Mouse (Mus musculus): ENCODE measurements around the gene Anapc15-ps. TPM values are rescaled to one million over a fixed set of nuclear protein-coding genes. Genes with fewer than 3 reads are reported as not detected.

Anapc15-ps gene
- total RNA-seq, 2 experiments from 2014 or later: not detected

DNA sequence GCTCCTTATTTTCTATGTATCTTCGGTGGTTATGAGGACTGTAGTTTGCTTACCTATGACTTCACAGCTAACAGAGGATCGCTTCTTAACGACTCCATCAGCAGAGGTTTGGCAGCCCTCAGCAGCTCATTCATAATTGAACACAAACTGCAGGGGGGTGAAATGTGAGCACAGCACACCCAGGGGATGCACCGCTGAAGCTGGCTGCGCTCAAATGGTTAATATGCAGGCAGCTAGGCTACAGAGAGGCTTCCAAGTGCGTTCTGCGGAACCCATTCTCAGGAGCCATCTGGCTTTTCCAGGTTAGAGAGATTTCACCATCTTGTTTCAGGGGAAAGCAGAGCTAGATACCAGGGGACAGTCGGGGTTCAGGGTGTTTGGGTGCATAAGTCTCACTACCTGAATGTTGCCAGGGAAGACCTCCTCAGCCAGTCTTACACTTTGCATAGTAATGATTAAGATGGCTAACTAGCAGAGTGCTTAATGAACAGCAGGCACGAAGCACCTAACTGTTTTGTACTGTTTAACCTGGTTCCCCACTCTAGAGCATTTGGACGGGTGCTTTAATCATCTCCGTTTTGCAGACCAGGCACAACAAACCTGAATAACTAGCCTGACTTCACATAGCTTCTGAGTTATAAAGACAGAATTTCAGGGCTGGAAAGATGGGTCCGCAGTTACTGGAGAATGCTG lies 21.5 kb upstream of the Anapc15-ps start:
- no peak for ATAC-seq (ENCODE audit: poor library complexity, severe bottlenecking)

DNA sequence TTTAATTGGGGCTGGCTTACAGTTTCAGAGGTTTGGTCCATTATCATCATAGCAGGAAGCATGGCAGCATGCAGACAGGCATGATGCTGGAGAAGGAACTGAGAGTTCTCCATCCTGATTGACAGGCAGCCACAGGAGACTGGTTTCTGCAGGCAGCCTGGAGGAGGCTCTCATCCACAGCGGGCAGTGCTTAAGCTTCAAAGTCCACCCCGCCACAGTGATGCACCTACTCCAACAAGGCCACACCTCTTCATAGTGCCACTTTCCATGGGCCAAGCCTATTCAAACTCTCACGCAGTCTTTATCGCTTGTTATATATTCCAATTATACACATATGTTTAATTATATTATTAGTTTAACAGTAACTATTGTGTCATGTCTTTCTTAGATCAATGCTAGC lies 18.1 kb upstream of the Anapc15-ps start:
- no peak for ATAC-seq (ENCODE audit: poor library complexity, severe bottlenecking)

DNA sequence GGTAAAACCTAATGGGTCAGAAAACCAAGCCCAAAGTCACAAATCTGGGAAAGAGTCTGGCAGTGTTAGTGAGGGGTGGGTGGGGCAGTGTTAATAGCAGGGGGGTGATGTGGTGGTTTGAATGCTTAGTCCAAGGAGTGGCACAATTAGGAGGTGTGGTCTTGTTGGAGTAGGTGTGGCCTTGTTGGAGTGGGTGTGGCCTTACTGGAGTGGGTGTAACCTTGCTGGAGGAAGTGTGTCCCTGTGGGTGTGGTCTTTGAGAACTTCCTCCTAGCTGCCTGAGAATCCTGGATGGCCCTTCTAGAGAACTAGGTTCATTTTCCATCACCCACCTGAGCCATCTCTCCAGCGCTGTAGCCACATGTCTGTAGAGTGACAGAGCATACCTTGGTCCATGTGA lies 16.6 kb upstream of the Anapc15-ps start:
- peak; percentile 66 for ATAC-seq (ENCODE audit: poor library complexity, severe bottlenecking)

DNA sequence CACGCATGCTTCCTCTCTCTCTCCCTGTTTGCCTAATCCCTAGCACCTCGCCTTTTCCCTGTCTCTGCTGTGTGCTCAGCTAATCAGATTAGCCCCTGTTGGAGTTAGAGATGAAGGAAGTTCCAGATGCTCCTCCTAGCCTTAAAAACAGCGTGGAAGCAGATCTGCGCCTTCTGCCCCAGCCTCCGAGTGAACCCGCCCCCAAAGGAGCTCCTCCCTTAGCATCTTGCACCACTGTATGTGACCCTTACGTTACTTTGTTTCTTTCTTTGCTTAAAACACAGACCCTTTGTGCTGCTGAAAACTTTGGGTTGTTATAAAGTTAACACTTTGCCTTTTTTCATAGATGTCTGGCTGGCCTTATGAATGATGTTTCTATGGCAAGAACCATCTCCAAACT lies 15.8 kb upstream of the Anapc15-ps start:
- ATAC-seq (ENCODE audit: poor library complexity, severe bottlenecking): no peak

DNA sequence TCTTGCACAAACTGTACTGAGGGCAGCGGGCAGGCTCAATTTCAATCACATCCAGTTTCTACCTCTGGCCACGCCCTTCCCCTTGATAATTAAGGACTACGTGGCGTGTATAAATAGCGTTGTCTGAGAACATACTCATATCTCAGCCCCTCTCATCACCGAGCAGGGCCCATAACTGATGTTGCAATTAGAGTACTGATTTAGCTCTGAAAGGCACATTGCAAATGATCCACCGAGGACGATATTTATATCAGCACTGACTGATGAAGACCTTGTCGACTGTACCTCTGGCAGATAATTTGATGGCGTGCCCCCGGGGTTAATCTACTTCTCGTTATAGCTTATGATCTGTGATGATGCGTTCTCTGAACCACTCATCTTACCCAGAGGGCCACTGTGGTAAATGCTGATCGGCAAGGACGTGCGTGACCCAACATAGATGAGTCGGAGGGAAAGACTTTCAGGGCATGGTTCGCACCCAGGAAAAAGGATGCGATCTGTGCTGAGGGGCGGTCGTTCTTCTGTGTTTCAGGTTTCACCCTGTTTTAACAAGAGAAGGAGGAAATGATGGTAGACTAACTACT lies 14.4 kb upstream of the Anapc15-ps start:
- ATAC-seq (ENCODE audit: poor library complexity, severe bottlenecking): no peak

DNA sequence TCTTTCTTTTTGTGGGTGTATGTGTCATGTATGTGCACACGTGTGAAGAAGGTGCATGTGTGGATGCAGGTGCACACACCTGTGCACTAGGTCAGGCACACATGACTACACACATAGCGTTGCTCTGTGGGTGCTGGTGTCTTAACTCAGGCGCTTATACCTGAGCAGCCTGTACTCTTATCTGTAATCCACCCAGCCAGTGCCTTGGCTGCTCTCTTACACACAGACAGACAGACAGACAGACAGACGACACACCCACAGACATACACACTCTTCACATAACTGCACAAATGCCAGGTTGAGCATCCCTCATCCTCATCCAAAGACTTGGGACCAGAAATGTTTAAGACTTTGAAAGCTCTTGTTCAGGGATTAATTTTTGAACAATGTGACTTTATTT lies 12.8 kb upstream of the Anapc15-ps start:
- no peak for ATAC-seq (ENCODE audit: poor library complexity, severe bottlenecking)

DNA sequence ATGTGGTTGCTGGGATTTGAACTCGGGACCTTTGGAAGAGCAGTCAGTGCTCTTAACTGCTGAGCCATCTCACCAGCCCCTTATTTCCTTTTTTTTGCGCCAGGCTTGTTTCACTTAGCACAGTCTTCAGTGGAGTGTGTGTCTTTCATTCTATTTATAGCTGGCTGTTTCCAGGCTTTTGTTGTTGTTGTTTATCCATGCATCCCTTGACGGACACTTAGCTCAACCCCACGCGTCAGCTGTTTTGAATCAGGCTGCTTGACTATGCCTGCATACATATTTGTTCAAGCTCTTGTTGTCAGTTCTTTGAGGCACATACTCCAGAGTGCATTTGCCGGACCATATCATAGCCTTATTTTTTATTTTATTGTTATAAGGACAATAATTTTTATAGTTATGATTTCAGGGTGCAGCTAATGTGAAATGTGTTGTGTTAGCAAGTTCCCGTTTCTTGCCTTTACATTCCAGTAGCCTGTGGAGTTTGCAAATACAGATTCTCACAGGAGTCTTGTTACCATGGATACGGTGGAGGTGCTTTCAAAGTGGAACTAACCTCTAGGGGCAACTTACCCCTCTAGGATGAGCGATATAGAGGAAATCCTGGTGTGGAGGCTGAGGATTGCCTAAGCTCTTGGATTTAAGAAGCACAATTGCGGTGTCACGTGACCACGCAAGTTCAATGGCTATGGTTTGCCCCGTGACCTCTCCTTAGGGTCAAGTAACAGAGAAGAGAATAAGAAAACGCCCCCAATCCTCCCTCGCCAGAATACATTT lies 11.7 kb upstream of the Anapc15-ps start:
- ATAC-seq (ENCODE audit: poor library complexity, severe bottlenecking): peak; percentile 56

DNA sequence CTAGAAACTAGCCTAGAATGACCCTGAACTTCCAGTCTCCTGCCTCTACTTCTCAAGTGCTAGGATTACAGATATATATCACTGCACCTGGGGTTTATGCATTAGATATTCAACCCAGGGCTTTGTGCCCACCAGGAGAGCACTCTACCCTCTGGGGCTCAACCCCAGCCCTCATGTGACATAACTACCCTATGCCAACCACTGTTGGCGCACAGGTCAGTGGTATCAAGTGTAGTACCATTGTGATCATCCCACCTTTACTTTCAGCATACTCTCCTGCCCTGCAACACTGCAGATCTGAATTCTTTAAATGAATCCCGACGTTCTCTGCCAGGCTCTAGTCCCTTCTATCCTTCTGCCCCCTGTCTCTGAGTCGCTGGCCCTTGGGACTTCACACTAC lies 11.0 kb upstream of the Anapc15-ps start:
- ATAC-seq (ENCODE audit: poor library complexity, severe bottlenecking): no peak

DNA sequence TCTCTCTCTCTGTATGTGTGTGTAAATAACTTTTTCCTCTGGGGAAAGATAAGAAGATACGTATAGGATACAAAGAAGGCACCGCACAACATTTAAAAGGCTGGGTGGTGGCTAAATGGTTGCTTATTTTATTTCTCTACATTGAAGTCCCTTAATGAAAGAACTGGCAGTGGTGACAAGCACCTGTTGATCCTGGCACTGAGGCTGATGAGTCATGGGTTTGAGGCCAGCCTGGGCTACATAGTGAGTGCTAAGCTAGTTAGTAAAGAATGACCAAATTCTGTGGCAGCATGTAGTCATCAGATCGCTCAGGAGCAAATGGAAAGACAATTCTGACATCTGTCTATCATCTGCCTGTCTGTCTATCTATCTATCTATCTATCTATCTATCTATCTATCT lies 10.5 kb upstream of the Anapc15-ps start:
- ATAC-seq (ENCODE audit: poor library complexity, severe bottlenecking): no peak

DNA sequence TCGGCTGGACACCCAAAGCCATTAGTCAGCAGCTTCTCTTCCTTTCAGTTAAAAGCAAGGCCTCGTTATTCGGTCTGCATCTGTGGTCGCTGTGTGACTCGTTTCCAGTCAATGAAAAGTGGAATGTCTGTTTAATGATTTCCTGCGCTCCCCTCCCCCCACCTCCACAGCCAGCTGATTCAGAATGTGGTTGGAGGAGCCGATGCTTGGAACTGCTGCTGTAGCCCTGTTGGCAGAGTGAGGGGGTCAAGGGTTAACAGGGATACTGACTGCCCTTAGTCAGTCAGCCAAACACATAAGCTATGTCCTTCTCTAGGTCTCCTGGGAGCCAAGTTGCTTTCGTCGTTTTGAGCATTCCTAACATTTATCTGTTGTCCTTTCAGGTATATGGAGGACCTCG lies 9.7 kb upstream of the Anapc15-ps start:
- no peak for ATAC-seq (ENCODE audit: poor library complexity, severe bottlenecking)

DNA sequence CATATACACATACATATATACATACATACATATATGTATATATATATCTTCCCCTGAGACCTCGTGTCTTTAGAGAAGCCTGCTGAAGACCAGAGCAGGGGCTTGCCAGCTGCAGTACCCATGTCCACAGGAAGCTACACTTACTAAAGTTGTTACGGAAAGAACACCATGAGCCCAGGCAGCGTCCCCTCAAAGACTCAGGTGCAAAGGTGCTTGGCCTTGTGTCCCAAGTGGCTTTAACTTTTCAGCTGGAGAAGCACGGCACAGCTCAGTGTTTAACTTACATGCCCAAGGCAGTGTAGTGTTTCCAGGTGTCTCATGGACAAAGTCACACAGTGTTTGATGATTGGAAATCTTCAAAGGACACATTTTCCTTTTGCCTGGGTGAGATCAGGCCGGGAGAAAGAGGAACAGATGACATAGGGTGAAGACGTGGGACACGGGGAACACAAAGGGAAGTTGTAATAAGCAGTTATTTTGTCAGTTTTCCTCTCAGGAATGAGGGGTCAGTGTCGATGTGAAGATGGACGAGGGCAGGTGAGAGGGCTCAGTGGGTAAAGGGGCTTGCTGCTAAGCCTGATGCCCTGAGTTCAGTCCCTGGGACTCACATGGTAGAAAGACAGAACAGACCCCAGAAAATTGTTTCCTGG lies 9.0 kb upstream of the Anapc15-ps start:
- no peak for ATAC-seq (ENCODE audit: poor library complexity, severe bottlenecking)

DNA sequence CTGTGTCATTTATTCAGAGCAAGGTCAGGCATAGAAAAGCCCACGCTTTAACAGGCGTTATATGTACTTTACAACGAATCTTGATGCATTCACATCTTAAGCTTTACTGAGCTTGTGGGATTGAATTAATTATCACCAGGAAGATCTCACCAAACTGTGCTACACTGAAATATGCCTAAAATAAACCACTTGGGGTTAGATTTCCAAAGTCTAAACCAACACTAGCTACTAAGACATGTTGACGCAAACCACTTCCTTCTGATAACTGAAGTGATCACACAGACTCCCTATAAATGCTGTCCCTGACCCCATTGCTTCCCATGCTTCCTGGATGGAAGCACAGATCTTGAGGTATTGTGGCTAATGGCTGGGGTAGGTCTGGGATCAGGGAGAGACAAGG lies 8.2 kb upstream of the Anapc15-ps start:
- ATAC-seq (ENCODE audit: poor library complexity, severe bottlenecking): no peak

DNA sequence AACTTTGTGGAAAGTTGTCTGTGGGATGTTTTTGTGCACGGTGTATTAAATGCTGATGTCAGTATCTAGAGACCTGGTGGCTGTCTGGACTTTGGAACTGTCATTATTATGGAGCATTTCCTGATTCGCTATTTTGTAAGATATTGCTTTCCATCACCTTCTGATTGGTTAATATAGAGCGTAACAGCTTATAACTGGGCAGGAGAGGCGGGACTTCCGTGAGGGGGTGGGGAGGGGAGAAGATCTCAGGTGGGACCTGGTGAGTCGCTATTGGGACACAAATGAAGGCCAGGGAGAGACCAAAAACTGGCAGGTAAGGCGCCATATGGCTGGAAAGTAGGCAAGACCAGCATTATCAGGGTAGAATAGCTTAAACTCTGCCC lies 7.8 kb upstream of the Anapc15-ps start:
- ATAC-seq (ENCODE audit: poor library complexity, severe bottlenecking): no peak

DNA sequence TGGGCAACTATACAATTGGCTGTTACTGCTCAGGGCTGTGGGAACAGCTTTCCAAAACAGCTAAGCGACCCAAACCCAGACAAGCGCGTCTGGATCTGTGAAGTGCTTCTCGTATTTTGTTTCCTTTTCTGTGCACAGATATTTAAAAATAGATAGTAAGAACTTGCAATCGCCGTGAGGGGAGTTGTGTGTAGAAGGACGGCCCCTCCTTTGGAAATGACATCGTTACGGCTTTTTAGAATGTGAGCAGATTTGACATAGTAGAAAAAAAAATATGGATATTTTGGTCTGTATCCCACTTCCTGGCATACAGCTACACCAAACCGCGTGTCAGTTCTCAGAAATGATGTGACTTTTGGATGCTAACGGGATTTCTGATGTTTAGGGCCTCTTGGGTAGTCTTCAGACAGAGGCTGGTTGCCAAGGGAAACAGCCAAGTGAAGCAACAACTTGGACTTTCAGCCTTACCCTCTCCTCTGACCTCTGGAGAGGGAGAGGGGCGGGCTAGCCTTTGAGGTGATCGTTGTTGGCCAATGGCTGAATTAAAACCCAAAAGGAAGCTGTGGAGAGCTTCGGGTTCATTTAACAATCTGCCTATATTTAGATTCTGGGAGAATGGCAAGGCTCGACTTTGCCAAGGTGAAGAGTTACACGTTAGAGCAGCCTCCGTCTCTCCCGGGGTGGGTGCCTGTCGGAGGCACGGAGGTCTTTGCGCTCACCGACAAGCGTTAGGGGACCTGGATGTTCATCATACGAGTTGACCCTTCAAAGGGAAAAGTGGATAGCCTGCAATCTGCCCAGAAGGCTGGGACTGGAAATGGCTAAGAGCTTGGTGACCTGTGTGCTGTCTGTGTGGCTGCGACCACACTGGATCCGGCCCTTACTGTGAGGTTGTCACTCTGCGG lies 7.2 kb upstream of the Anapc15-ps start:
- no peak for ATAC-seq (ENCODE audit: poor library complexity, severe bottlenecking)

DNA sequence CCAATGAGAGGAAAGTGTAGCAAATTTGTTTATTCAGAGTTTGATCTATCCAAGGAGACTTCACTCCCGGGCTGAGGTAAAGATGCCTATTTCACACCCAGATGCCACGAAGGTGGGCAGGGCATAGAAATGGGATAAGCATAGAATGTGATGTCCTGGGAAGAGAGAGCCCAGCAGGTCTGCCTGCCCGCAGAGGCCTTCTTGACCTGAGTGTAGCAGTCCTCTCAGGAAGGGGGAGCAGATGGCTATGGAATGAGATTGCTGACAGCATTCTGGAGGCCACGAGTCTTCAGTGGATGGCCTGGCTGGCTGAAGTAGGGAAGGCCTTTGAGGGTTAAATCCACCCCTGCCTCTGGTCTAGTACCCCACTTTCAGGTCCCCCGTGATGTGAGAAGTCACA lies 5.9 kb upstream of the Anapc15-ps start:
- ATAC-seq (ENCODE audit: poor library complexity, severe bottlenecking): no peak

DNA sequence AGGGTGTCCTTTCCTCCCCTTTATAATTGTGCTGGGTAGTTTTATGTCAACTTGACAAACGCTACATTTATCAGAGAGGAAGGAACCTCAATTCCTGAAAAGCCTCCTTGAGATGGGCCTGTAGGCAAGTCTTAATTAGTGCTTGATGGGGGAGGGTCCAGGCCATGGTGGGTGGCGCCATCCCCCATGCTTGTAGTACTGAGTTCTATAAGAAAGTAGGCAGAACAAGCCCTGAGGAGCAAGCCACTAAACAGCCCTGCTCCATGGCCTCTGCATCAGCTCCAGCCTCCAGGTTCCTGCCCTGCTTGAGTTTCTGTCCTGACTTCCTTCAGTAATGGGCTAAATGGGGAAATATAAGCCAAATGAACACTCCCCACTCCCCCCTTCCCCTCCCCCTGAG lies 5.4 kb upstream of the Anapc15-ps start:
- no peak for ATAC-seq (ENCODE audit: poor library complexity, severe bottlenecking)

DNA sequence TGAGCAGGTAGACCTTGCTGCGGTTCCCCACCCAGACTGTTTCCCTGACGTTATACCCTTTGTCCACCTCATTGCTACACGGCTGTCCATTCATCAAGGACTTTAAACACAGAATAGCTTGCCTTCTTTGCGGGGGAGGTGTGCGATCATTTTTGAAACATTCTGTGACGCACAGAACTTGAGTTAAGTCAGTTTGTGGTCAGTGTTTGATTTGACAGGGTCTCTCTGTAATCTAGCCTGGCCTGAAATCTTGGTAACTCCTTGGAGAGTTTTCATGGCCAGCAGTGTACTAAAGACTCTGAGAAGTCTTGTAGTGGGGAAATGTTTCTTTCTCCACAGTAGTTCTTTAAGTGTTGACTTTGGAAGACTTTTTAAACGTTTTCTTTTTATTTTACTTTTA lies 5.0 kb upstream of the Anapc15-ps start:
- ATAC-seq (ENCODE audit: poor library complexity, severe bottlenecking): peak; percentile 40

DNA sequence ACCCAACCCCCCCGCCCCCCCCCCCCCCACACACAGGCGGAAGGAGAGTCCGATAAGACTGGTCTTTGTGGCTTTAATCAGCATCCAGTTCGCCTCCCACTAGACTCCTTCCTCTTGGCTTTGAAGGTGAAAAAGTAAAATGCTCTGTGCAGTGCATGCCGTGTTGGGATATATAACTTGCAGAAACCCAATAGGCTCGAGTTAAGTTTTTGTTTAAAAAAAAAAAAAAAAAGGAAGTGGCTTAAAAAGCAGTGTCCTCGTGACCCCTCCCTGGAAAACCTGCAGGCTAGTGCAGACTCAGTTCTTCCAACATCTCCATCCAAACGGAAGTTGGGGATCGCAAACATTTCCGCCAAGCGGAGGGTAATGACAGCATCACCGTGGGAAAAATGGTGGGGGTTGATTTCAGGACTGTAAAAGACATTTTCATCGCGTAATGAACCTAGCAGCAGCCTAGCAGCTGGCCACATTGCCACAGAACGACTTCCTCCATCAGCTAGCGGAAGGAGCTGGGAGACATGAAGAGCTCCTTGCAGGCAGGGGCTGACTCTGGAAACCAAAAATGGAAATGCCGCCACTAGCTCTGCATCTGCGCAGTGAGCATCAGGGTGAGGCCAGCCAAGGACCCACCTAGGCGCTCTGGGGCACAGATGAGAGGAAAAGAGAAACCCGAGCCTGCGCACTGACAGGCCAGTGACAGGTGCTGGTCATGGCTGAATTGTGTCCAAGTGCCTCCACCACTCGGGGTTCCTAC lies 4.3 kb upstream of the Anapc15-ps start:
- ATAC-seq (ENCODE audit: poor library complexity, severe bottlenecking): peak; percentile 80

DNA sequence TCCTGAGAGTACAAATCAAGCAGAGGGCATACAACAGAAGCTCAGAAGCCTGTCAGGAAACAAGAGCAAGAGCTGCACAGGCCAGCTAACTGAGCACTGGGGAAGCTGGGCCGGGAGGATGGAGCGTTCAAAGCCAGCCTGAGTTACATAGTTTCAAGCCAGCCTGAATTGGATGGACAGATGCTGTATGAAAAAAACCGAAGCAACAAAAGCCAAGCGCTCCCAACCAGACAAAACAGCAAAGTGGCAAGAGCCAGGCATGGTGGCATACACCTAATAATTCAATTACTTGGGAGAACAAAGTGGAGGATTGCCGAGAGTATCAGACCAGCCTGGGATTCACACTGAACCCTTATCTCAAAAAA lies 3.7 kb upstream of the Anapc15-ps start:
- no peak for ATAC-seq (ENCODE audit: poor library complexity, severe bottlenecking)

DNA sequence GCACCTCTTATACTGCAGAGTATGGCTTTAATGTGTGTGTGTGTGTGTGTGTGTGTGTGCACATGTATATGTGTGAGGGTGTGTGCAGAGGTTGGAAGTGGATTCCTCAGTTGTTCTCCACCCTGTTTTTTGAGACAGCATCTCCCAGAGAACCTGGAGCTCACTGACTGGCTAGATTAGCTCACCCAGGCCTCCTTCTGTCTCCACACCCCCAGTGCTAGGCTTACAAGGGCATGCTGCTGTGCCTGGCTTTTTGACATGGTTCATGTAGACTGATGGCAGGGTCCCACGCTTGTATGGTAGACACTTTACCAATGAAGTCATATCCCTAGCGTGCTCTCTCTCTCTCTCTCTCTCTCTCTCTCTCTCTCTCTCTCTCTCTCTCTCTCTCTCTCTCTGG lies 3.1 kb upstream of the Anapc15-ps start:
- no peak for ATAC-seq (ENCODE audit: poor library complexity, severe bottlenecking)

All from megakaryocyte, adult 5-6 weeks (primary cell).